Mouse (Mus musculus) stomach, embryonic 15.5 days (tissue): ENCODE data around the gene Hmg20b. TPM values are rescaled to one million over a fixed set of nuclear protein-coding genes. Genes with fewer than 3 reads are reported as not detected.

ENCODE experiments used
- ATAC-seq: fragments of 200-750 bp; cut with Nextera tagmentation; 2 replicates; pipeline ENCODE4 v1.8.0; 2017; ENCODE audit warnings: low read depth, moderate number of reproducible peaks, moderate TSS enrichment; ENCODE audit not compliant: insufficient read depth, low FRiP score
- H3K27ac ChIP-seq: fragments of 300-500 bp; sonication (generic); 2 replicates; pipeline ENCODE4 v1.5.1; 2015; ENCODE audit warnings: mild to moderate bottlenecking, inconsistent platforms
- H3K27me3 ChIP-seq: fragments of 300-500 bp; sonication (generic); replicated peaks from 2 replicates; pipeline ENCODE4 v1.6.1; 2015; ENCODE audit warnings: inconsistent platforms
- H3K36me3 ChIP-seq: fragments of 300-500 bp; sonication (generic); 2 replicates; pipeline ENCODE4 v1.6.1; 2015; ENCODE audit warnings: inconsistent platforms
- H3K4me1 ChIP-seq: fragments of 300-500 bp; sonication (generic); 2 replicates; pipeline ENCODE4 v1.6.1; 2015; ENCODE audit warnings: inconsistent platforms
- H3K4me2 ChIP-seq: fragments of 300-500 bp; sonication (generic); 2 replicates; pipeline ENCODE4 v1.6.1; 2015; ENCODE audit warnings: mild to moderate bottlenecking, inconsistent platforms
- H3K4me3 ChIP-seq: fragments of 300-500 bp; sonication (generic); replicated peaks from 2 replicates; pipeline ENCODE4 v1.5.1; 2015; ENCODE audit warnings: inconsistent platforms
- H3K9ac ChIP-seq: fragments of 300-500 bp; sonication (generic); 2 replicates; pipeline ENCODE4 v1.6.1; 2015; ENCODE audit warnings: inconsistent platforms
- H3K9me3 ChIP-seq: fragments of 300-500 bp; sonication (generic); 2 replicates; pipeline ENCODE4 v1.6.1; 2016; ENCODE audit warnings: inconsistent platforms
- WGBS: fragments of 180-500 bp; shearing (Covaris S2); methylation state at CpG from one replicate; pipeline ENCODE4 v1.1.7; 2015; 5-methylcytosine and 5-hydroxymethylcytosine counted together
- polyA plus RNA-seq: library from polyadenylated mRNA; unstranded; fragments of >200 nt; fragmentation: Nextera tagmentation; extraction: Ambion mirVana; gene quantifications from 2 replicates; pipeline ENCODE4 v1.2.1, GENCODE M21; 2015

Gene Hmg20b
- polyA plus RNA-seq, 1 experiment from 2014 or later, result 78.8 TPM

DNA sequence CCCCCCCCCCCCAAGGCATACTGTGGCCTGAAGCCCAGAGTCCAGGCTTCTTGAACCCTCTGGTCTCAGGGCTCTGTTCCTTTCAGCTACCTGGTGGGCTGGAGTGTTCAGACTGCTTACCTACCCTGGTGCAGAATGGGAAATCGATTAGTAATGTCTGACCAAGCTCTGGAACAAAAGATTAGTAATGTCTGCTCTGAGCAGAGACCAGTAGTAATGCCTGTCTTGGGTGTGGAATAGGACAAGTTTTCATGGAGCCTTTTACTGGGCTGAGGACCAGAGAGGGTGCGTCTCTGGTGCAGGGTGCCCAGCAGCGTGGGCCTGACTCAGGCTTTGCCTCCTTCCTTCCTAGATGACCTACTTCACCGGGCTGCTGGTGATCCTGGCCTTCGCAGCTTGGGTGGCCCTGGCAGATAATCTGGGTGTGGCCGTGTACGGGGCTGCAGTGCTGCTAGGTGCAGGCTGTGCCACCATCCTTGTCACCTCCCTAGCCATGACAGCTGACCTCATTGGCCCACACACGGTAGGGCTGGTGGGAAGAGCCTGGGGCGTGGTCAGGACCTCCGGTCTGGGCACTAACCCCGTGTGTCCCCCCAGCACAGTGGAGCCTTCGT, 12.2 kb upstream of the Hmg20b start:
- Histone ChIP-seq H3K27ac (peak overlapping the region; percentile 75), H3K27me3 (no peaks in the 10 kb centered on the region; the same call in 1 of the 2 replicates), H3K36me3 (peaks cover 8% of the 10 kb centered on the region), H3K4me1 (peaks cover 55% of the 10 kb centered on the region), H3K4me3 (no peak overlapping the region; the same call in 1 of the 2 replicates), H3K4me2 (peak overlapping the region; percentile 55), H3K9ac (no peak overlapping the region), H3K9me3 (no peaks in the 10 kb centered on the region)
- WGBS, result 59% methylated on average over 12 of the region's 12 CpGs
- peak; percentile 51 for ATAC-seq

DNA sequence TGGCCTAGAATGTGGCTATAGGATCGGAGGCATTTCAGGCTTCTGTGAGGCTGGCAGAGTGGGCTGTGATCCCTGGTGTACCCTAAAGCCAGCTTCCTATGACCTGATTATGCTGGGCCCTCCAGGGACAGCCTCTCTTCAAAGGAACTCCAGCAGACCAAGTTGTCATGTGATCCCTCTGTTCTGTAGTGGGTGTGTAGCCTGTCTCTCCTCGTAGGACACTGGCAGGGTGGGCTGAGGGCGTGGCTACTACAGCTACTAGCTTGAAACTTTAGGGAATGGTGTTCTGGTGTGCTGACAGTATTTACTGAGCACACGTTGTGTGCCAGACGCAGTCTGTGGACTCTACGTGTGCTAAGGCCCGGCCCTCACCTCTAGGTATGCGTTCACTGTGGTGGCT, 10.4 kb upstream of the Hmg20b start:
- no peak overlapping the region for H3K4me2 ChIP-seq
- H3K9me3 ChIP-seq, result no peaks in the 10 kb centered on the region
- no peak overlapping the region for H3K9ac ChIP-seq
- H3K27ac ChIP-seq, result no peak overlapping the region
- peaks cover 57% of the 10 kb centered on the region for H3K4me1 ChIP-seq
- no peaks in the 10 kb centered on the region for H3K36me3 ChIP-seq
- ATAC-seq, result no peak
- H3K4me3 ChIP-seq, result no peak overlapping the region
- WGBS, result 55% methylated on average over 8 of the region's 8 CpGs
- no peaks in the 10 kb centered on the region; the same call in 1 of the 2 replicates for H3K27me3 ChIP-seq

DNA sequence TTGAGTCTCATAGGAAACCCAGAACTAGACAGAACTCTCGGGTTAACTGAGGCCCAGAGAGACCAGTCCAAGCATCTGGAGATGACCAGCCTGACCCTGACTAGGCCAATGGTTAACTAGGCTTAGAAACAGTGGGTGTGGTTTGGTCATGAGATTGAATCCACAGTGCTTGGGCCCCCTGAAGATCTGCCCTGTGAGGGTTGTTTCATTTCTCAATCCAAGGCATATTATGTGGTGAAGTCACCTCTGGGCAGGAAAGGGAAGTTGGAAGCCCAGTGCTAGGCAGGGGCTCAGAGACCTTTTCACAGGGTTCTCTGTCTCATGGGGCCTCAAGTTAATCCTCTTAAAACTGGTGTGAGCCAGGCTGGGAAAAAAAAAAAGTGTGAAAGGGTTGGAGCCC, 8.6 kb upstream of the Hmg20b start:
- H3K9ac ChIP-seq, result no peak overlapping the region; the same call in 1 of the 2 replicates
- peaks cover 38% of the 10 kb centered on the region for H3K4me1 ChIP-seq
- H3K27me3 ChIP-seq, result no peaks in the 10 kb centered on the region; the same call in 1 of the 2 replicates
- peak overlapping the region; percentile 99 for H3K4me2 ChIP-seq
- ATAC-seq, result no peak
- WGBS, result 58% methylated on average over 1 of the region's 1 CpGs
- 0 out of 2 replicates have a peak overlapping the region, but pooled peaks have one; percentile 23 for H3K27ac ChIP-seq
- H3K36me3 ChIP-seq, result no peaks in the 10 kb centered on the region
- no peaks in the 10 kb centered on the region for H3K9me3 ChIP-seq
- no peak overlapping the region; the same call in 1 of the 2 replicates for H3K4me3 ChIP-seq

DNA sequence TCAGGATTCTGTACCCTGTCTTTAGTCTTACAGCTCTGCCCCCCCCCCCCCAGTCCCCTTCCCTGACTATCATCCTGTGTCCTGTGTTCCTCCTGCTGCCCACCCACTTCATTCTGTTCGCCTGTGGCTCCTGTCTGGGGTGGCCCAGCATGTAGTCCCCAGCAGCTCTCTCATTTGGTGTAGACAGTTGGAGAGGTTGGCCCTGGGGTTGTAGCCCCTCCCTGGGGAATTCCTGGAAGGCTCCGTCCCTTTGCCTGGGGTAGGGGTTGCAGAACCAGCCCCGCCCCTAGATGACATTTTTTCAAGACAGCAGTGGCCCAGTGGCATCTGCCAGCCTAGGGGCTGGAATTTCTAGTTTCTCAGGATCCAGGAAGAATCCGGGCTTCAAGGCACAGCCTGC, 7.9 kb upstream of the Hmg20b start:
- no peak for ATAC-seq
- Histone ChIP-seq H3K4me2 (peak overlapping the region; percentile 99), H3K4me1 (peaks cover 32% of the 10 kb centered on the region), H3K9ac (peak overlapping the region; percentile 76; the same call in 1 of the 2 replicates), H3K36me3 (no peaks in the 10 kb centered on the region), H3K27me3 (no peaks in the 10 kb centered on the region; the same call in 1 of the 2 replicates), H3K4me3 (peak overlapping the region; percentile 83), H3K27ac (0 out of 2 replicates have a peak overlapping the region, but pooled peaks have one; percentile 23), H3K9me3 (no peaks in the 10 kb centered on the region)
- WGBS, result 32% methylated on average over 4 of the region's 4 CpGs

DNA sequence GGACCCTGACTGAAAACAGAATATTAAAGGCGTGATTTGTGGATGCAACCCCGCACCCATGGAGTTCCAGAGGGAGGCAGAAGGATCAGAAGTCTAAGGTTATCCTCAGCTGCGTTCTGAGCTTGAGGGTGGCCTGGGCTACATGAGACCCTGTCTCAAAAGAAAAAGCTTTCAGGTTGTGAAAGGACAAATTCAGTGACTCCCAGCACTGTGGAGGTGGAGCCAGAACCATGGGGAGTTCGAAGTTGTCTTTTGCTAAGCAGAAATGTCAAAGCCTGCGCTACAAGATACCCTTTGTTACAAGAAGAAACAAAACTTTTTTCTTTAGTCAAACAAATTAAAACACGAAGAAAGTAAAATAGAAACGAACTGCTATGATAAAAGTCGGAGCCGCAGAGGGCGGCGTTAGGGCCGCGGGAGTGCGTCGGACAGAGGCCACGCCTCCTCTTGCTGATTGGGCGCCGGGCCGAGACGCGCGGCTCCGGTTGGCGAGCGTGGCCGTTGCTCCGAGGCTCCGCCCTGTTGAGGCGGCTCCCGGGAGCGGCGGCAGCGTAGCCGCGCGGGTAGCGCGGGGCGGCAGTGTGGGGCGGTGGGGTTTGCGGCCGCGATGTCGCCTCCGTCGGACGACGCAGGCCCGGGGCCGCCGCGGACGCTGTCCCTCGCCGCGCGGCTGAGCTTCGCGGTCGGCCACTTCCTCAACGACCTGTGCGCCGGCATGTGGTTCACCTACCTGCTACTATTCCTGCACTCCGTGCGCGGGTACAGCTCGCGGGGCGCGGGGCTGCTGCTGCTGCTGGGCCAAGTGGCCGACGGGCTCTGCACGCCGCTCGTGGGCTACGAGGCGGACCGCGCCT, 6.9 kb upstream of the Hmg20b start, which contains the start of gene Mfsd12:
Mfsd12 (plus strand) TSS at position 501 of the 854 bp plus-strand sequence.
- Histone ChIP-seq H3K4me1 (peaks cover 23% of the 10 kb centered on the region), H3K9ac (peak within 1 kb of the TSS; percentile 76), H3K4me2 (peak within 1 kb of the TSS; percentile 99), H3K27ac (0 out of 2 replicates have a peak within 1 kb of the TSS, but pooled peaks have one; percentile 23), H3K9me3 (no peaks in the 10 kb centered on the region), H3K36me3 (no peaks in the 10 kb centered on the region), H3K4me3 (peak within 1 kb of the TSS; percentile 83), H3K27me3 (no peaks in the 10 kb centered on the region)
- ATAC-seq, result peak; percentile 87
- WGBS, result 2% methylated on average over 79 of the region's 79 CpGs

DNA sequence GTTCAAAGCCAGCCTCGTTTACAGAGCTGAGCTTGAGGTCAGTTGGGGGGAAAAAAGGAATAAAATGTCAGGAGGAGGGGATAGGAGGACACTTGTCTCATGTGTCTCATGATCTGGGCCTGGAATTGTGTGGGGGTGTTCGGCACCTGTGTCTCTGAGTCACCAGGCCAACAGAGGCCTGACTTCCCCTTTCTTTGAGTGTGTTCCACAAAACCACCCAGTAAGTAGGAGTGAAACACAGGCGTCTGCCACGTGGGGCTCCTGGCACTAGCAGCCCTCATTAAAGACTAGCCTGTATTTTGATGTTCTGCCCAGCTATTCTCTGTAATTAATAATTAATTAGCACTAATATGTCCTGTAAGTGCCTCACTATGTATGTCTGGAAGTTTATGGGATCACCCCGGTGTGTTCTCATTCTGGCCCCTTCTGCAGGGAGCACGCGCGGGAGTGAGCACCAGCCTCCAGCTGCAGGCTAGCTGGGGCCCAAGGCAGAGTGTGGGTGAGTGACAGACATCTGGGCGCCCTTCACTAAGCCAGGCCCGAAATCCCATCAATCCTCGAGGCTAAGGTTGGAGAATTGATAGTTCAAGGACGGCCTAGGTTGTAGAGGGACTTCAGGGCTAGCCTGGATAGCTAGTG, 6.2 kb upstream of the Hmg20b start:
- Histone ChIP-seq H3K4me3 (peak overlapping the region; percentile 83; the same call in 1 of the 2 replicates), H3K27ac (no peak overlapping the region), H3K4me2 (peak overlapping the region; percentile 99), H3K9me3 (no peaks in the 10 kb centered on the region), H3K27me3 (no peaks in the 10 kb centered on the region), H3K4me1 (peaks cover 28% of the 10 kb centered on the region), H3K9ac (no peak overlapping the region), H3K36me3 (no peaks in the 10 kb centered on the region)
- ATAC-seq, result no peak
- 50% methylated on average over 12 of the region's 12 CpGs for WGBS

DNA sequence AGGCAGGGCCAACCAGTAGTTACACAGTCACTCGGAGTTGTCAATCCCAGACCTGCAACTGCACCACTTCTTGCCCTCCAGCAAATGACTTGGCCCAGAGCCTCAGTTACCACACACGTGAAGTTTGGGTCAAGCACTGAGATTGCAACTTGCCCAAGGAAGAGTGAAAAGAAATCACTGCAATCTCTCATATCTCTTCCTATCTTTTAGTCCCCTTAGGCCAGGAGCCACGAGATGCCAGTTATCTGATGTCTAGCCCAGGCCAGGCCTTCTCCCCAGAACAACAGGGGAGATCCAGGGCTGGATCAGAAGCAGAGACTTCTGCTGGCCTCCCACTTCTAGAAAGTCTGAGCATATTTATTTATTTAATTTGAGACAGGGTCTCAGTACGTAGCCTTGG, 5.3 kb upstream of the Hmg20b start:
- WGBS, result 79% methylated on average over 4 of the region's 4 CpGs
- no peak for ATAC-seq
- Histone ChIP-seq H3K4me1 (peaks cover 31% of the 10 kb centered on the region), H3K9me3 (no peaks in the 10 kb centered on the region), H3K9ac (no peak overlapping the region), H3K27me3 (no peaks in the 10 kb centered on the region), H3K4me3 (no peak overlapping the region), H3K27ac (no peak overlapping the region), H3K4me2 (no peak overlapping the region), H3K36me3 (no peaks in the 10 kb centered on the region)

DNA sequence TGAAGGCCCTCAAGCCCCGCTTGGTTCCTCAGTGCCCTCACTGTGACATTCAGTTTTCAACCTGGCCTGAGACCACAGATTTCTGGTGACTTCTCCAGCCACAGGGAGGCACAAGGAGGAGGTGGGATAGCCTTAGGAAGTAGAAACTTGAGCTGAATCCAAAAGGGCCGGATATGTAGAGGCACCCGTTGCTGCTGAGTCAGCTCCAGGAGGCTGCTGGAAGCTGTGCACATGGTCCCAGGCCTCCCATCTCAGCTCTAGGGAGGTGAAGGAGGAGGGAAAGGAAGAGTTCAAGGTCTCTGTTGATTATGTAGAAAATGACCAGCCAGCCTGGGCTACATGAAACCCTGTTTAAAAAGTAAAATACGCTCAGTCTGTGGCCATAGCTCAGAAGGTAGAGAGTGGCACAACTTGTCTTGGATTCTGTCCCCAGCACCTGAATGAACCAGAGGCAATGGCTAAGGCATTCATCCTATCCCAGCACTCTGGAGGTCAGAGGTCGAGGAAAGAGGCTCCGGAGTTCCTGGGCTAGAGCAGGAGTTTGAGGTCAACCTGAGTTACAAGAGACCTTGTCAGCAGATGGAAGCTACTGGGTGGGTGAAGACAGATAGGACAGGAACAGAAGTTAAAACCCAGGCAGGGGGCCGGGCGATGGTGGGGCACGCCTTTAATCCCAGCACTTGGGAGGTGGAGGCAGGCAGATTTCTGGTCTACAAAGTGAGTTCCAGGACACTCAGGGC, 4.6 kb upstream of the Hmg20b start:
- Histone ChIP-seq H3K9me3 (no peaks in the 10 kb centered on the region), H3K9ac (no peak overlapping the region), H3K36me3 (no peaks in the 10 kb centered on the region), H3K4me2 (no peak overlapping the region), H3K4me1 (peaks cover 31% of the 10 kb centered on the region), H3K27me3 (no peaks in the 10 kb centered on the region), H3K27ac (no peak overlapping the region), H3K4me3 (no peak overlapping the region)
- WGBS, result 72% methylated on average over 9 of the region's 9 CpGs
- ATAC-seq, result no peak

DNA sequence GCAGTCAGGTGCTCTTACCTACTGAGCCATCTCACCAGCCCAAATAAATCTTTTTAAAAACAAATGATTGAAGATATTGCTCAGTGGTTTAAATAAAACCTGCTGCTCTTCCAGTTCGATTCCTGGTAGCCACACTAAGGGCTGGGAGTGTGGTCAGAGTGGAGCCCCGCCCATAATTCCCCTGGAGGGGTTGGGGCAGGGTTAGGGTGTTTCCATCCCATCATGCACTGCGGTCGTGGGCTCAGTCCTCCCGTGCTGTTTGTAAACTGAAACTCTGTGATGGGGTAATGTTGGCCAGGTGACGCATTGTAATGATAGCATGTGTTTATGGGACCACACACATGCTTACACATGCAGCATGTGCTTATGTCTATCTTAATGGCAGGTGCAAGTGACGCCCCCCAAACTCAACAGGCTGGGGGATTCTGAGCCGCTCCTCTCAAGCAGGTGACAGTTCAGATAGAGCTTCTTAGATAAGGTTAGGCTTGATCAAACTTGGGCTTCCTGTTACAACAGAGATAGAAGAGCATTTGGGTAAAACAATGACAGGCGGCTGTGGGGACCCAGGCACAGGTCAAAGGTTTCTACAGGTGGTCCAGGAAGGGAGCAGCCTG, 1.5 kb upstream of the Hmg20b start:
- 18% methylated on average over 9 of the region's 9 CpGs for WGBS
- Histone ChIP-seq H3K27ac (no peak overlapping the region), H3K36me3 (peaks cover 16% of the 10 kb centered on the region; the same call in 1 of the 2 replicates), H3K9ac (no peak overlapping the region), H3K9me3 (no peaks in the 10 kb centered on the region), H3K4me2 (peak overlapping the region; percentile 24; the same call in 1 of the 2 replicates), H3K4me1 (peaks cover 35% of the 10 kb centered on the region), H3K27me3 (no peaks in the 10 kb centered on the region), H3K4me3 (no peak overlapping the region)
- no peak for ATAC-seq

DNA sequence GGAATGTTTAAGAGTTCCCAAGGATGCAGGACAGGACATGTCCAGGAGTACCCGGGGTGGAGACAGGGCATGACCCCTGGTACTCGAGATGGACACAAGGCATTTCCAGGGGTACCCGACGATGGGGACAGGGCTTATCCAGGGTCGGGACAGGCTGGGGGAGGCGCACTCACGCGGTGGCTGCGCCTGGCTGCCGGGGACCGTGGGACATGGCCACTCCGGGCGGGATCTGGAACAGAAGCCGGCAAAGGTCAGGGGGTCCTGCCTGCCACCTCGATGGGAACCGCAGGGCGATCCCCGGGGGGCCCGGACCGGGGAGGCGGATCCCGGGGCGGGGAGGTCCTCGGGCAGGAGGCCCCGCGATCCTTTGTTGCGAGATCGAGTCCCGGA, 324 bp downstream of the Hmg20b start:
- WGBS, result under 1% methylated on average over 29 of the region's 29 CpGs
- H3K9ac ChIP-seq, result peak overlapping the region; percentile 66
- H3K4me2 ChIP-seq, result peak overlapping the region; percentile 77
- peaks cover 38% of the 10 kb centered on the region for H3K4me1 ChIP-seq
- ATAC-seq, result no peak; the same call in 1 of the 2 replicates
- no peaks in the 10 kb centered on the region for H3K9me3 ChIP-seq
- no peaks in the 10 kb centered on the region for H3K27me3 ChIP-seq
- H3K36me3 ChIP-seq, result peaks cover 16% of the 10 kb centered on the region
- peak overlapping the region; percentile 81 for H3K4me3 ChIP-seq
- H3K27ac ChIP-seq, result peak overlapping the region; percentile 76

DNA sequence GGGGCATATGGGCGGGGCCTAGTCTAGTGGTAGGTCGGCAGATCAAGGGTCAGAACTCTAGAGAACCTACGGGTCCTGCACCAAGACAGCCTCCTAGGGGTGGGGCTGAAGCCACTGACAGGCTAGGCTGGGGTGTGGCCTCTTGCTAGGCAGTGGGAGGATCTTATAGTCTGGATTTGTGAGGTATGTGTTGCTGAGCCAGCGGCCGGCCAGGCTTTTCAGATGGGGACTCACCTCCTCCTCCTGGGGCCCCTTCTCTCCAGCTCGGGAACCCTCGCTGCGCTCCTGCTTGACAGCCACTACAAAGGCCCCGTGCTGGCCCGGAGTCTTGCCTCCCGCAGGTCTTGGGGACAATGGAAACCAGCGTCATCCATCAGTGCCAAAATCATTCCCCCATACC, 1.1 kb downstream of the Hmg20b start:
- Histone ChIP-seq H3K4me2 (peak overlapping the region; percentile 77), H3K27ac (peak overlapping the region; percentile 76), H3K4me3 (peak overlapping the region; percentile 81), H3K36me3 (peaks cover 16% of the 10 kb centered on the region), H3K27me3 (0 out of 2 replicates have a peak, but pooled peaks cover 6% of the 10 kb centered on the region), H3K9me3 (no peaks in the 10 kb centered on the region), H3K9ac (no peak overlapping the region), H3K4me1 (peaks cover 38% of the 10 kb centered on the region)
- peak; percentile 35; the same call in 1 of the 2 replicates for ATAC-seq
- WGBS, result 6% methylated on average over 12 of the region's 12 CpGs
